Mouse (Mus musculus) liver, postnatal 0 days (tissue): ENCODE data around the gene Ano2. TPM values are rescaled to one million over a fixed set of nuclear protein-coding genes. Genes with fewer than 3 reads are reported as not detected.

Source experiments
- ATAC-seq: fragments of 200-750 bp; cut with Nextera tagmentation; 2 replicates; pipeline ENCODE4 v1.8.0; 2017; ENCODE audit warnings: mild to moderate bottlenecking, moderate library complexity
- DNase-seq: peaks from one replicate; pipeline ENCODE4 v3.0.0-alpha.2; 2016
- H3K27ac ChIP-seq: fragments of 300-500 bp; sonication (generic); 2 replicates; pipeline ENCODE4 v1.5.1; 2014; ENCODE audit warnings: antibody characterized with exemption, moderate library complexity, mild to moderate bottlenecking, low read depth
- H3K27me3 ChIP-seq: fragments of 300-500 bp; sonication (generic); 2 replicates; pipeline ENCODE4 v1.6.1; 2014; ENCODE audit warnings: low read length, control low read depth, mixed read lengths; ENCODE audit not compliant: insufficient read depth
- H3K36me3 ChIP-seq: fragments of 300-500 bp; sonication (generic); replicated peaks from 2 replicates; pipeline ENCODE4 v1.6.1; 2014; ENCODE audit warnings: mild to moderate bottlenecking, control low read depth, low read length, moderate library complexity, mixed read lengths; ENCODE audit not compliant: insufficient read depth
- H3K4me1 ChIP-seq: fragments of 300-500 bp; sonication (generic); 2 replicates; pipeline ENCODE4 v1.6.1; 2014; ENCODE audit warnings: antibody characterized with exemption, mild to moderate bottlenecking, control low read depth; ENCODE audit not compliant: insufficient read depth
- H3K4me2 ChIP-seq: fragments of 300-500 bp; sonication (generic); 2 replicates; pipeline ENCODE4 v1.6.1; 2014; ENCODE audit warnings: low read depth, mild to moderate bottlenecking, low read length, moderate library complexity, mixed read lengths
- H3K4me3 ChIP-seq: fragments of 300-500 bp; sonication (generic); 2 replicates; pipeline ENCODE4 v1.5.1; 2014; ENCODE audit warnings: low read depth, low read length
- H3K9ac ChIP-seq: fragments of 300-500 bp; sonication (generic); replicated peaks from 2 replicates; pipeline ENCODE4 v1.6.1; 2014; ENCODE audit warnings: mild to moderate bottlenecking, moderate library complexity
- H3K9me3 ChIP-seq: fragments of 300-500 bp; sonication (generic); 2 replicates; pipeline ENCODE4 v1.6.1; 2016; ENCODE audit warnings: mild to moderate bottlenecking, control low read depth, low read length, mixed read lengths
- CTCF ChIP-seq: sonication (generic); IDR thresholded peaks from 2 replicates; pipeline ENCODE4 v1.5.1; 2016; ENCODE audit warnings: antibody characterized with exemption, low read depth
- EP300 ChIP-seq: IDR thresholded peaks from 2 replicates; pipeline ENCODE4 v1.6.1; 2016; ENCODE audit warnings: antibody characterized with exemption, low read depth, mild to moderate bottlenecking
- WGBS: fragments of 180-500 bp; shearing (Covaris S2); extraction: QIAGEN DNeasy Blood & Tissue Kit; methylation state at CpG from one replicate; pipeline ENCODE4 v1.1.7; 2014; ENCODE audit not compliant: insufficient replicate concordance; 5-methylcytosine and 5-hydroxymethylcytosine counted together
- polyA plus RNA-seq: library from polyadenylated mRNA; unstranded; fragments of >200 nt; fragmentation: Nextera tagmentation; extraction: Ambion mirVana; gene quantifications from 2 replicates; pipeline ENCODE4 v1.2.1, GENCODE M21; 2015

Gene Ano2
- polyA plus RNA-seq, 1 experiment from 2014 or later, result not detected

GRCm38 (mm10) chr6:125762851-125763519 is 72.8 kb downstream of the Ano2 start:
- WGBS, result 72% methylated on average over 11 of the region's 11 CpGs
- no peak overlapping the region for H3K9ac ChIP-seq
- H3K36me3 ChIP-seq, result no peaks in the 10 kb centered on the region
- no peak for DNase-seq
- H3K4me3 ChIP-seq, result no peak overlapping the region
- H3K27ac ChIP-seq, result no peak overlapping the region
- no peak for ATAC-seq
- TF ChIP-seq EP300 (no peak), CTCF (no peak)
- H3K27me3 ChIP-seq, result no peaks in the 10 kb centered on the region
- H3K9me3 ChIP-seq, result no peaks in the 10 kb centered on the region
- H3K4me1 ChIP-seq, result no peaks in the 10 kb centered on the region
- H3K4me2 ChIP-seq, result no peak overlapping the region

- no peak overlapping the region for H3K4me2 ChIP-seq
- no peaks in the 10 kb centered on the region for H3K36me3 ChIP-seq
- no peaks in the 10 kb centered on the region for H3K4me1 ChIP-seq
- ATAC-seq (no peak), DNase-seq (no peak)
- H3K4me3 ChIP-seq, result no peak overlapping the region
- H3K9me3 ChIP-seq, result no peaks in the 10 kb centered on the region
- H3K9ac ChIP-seq, result no peak overlapping the region
- H3K27me3 ChIP-seq, result no peaks in the 10 kb centered on the region
- no peak overlapping the region for H3K27ac ChIP-seq
- WGBS, result 60% methylated on average over 5 of the region's 5 CpGs
- TF ChIP-seq CTCF (no peak), EP300 (no peak)
Observed at GRCm38 (mm10) chr6:125773256-125773655, 83.0 kb downstream of the Ano2 start.

GRCm38 (mm10) chr6:125776291-125776690 is 86.1 kb downstream of the Ano2 start:
- TF ChIP-seq CTCF (no peak), EP300 (no peak)
- DNase-seq, result no peak
- H3K4me2 ChIP-seq, result no peak overlapping the region
- no peaks in the 10 kb centered on the region for H3K36me3 ChIP-seq
- H3K27ac ChIP-seq, result no peak overlapping the region
- whole genome bisulfite sequencing, result 70% methylated on average over 5 of the region's 5 CpGs
- H3K4me3 ChIP-seq, result no peak overlapping the region
- H3K9me3 ChIP-seq, result no peaks in the 10 kb centered on the region
- no peaks in the 10 kb centered on the region for H3K4me1 ChIP-seq
- no peak overlapping the region for H3K9ac ChIP-seq
- no peak for ATAC-seq
- no peaks in the 10 kb centered on the region for H3K27me3 ChIP-seq

- no peak for TF ChIP-seq EP300
- no peak for TF ChIP-seq CTCF
- no peak overlapping the region for H3K4me2 ChIP-seq
- H3K27ac ChIP-seq, result no peak overlapping the region
- no peaks in the 10 kb centered on the region for H3K4me1 ChIP-seq
- H3K36me3 ChIP-seq, result no peaks in the 10 kb centered on the region
- no peak overlapping the region for H3K9ac ChIP-seq
- no peaks in the 10 kb centered on the region for H3K27me3 ChIP-seq
- H3K9me3 ChIP-seq, result no peaks in the 10 kb centered on the region
- WGBS, result 68% methylated on average over 8 of the region's 8 CpGs
- ATAC-seq, result no peak
- no peak overlapping the region for H3K4me3 ChIP-seq
- DNase-seq, result no peak
Observed at GRCm38 (mm10) chr6:125802954-125803353, 112.7 kb downstream of the Ano2 start.

- no peak for ATAC-seq
- Histone ChIP-seq H3K9me3 (no peaks in the 10 kb centered on the region), H3K4me2 (no peak overlapping the region), H3K27ac (no peak overlapping the region), H3K4me1 (no peaks in the 10 kb centered on the region), H3K36me3 (no peaks in the 10 kb centered on the region), H3K27me3 (no peaks in the 10 kb centered on the region), H3K9ac (no peak overlapping the region), H3K4me3 (no peak overlapping the region)
- no peak for TF ChIP-seq CTCF
- TF ChIP-seq EP300, result no peak
- DNase-seq, result no peak
- WGBS, result 68% methylated on average over 20 of the region's 20 CpGs
Observed at GRCm38 (mm10) chr6:125803364-125804011, 113.3 kb downstream of the Ano2 start.

GRCm38 (mm10) chr6:125808996-125809649 is 118.9 kb downstream of the Ano2 start:
- no peaks in the 10 kb centered on the region for H3K36me3 ChIP-seq
- WGBS, result 77% methylated on average over 9 of the region's 9 CpGs
- H3K4me3 ChIP-seq, result no peak overlapping the region
- no peaks in the 10 kb centered on the region for H3K27me3 ChIP-seq
- no peak for DNase-seq
- no peaks in the 10 kb centered on the region for H3K9me3 ChIP-seq
- ATAC-seq, result no peak
- no peak overlapping the region for H3K27ac ChIP-seq
- H3K9ac ChIP-seq, result no peak overlapping the region
- H3K4me1 ChIP-seq, result no peaks in the 10 kb centered on the region
- no peak for TF ChIP-seq CTCF
- TF ChIP-seq EP300, result no peak
- no peak overlapping the region for H3K4me2 ChIP-seq
